Mouse (Mus musculus): Measurements from ENCODE around the gene Fggy.

Fggy gene

DNA sequence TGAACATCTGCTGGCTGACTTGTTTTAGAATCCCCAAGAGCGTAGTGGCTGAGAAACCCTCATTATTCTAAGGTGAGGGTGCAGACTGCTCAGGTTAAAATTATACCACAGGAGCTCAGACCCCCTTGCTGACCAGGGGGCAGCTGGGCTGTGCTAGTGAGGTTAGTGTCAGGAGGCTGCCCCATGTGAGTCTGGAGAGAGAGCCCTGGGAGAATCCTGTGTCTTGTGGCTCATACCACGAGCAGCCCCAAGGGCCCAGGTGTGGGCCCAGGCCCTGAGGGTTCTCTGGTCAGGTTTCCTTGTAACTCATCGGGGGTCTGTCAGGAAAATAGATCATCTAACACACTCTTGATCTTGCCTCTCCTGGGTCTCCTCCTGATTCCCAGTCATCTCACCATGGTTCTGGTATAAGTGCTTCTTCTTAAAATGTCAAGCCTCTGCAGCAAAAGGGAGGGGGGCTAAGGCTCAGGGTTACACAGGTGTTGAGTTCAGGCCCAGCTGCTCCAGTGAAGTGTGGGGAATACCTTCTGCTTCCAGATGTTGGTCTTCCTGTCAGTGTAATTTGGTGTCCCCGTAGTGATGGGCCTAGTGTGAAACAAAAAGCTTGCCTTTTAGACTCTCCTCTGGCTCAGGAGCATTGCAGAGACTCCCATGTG lies 26.9 kb downstream of the Fggy start:
- in situ Hi-C loops (cut with MboI; ENCODE audit: low pct_unique_long_range_greater_than_20kb in 1 of 2, low sequenced_read_pairs in 2 of 2, unreplicated experiment in 1 of 2): no loop called here

DNA sequence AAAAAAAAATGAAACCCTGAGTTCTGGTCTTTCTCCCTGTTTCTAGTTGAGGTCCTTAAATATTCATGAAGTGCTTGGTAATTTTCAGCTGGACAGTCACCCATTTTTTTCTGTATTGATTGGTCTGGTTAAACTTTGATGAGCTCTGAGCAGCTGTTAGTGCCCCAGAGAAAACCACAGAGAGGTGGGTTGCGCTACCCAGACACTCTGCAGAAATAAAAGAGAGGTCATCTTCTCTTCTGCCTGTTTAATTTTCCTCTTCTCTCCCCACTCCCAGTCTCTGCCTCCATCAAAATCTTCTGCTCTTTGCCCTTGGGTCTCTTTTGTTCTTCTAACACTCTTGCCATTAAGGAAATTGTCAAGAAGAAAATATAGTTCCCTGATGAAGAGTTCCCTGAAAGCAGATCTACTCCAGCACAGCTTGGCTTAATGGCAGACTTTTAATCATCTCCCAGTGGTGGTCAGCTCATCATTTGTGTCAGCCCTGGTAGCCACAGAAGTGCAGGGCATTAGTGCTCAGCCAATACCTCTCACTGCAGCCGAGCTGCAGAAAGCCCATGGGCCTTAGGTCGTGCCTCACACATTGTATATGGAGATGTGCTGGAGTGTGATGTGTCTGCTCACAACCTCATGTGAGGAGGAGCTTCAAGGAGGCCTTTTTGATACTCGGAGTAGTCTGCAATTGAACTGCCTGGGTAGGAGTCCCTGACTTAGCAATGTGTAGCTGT lies 29.1 kb downstream of the Fggy start:
- in situ Hi-C loops (cut with MboI; ENCODE audit: low pct_unique_long_range_greater_than_20kb in 1 of 2, low sequenced_read_pairs in 2 of 2, unreplicated experiment in 1 of 2): no loop called here

GRCm38 (mm10) chr4:95588722-95589283 lies 31.5 kb downstream of the Fggy start:
- in situ Hi-C loops (cut with MboI; ENCODE audit: low pct_unique_long_range_greater_than_20kb in 1 of 2, low sequenced_read_pairs in 2 of 2, unreplicated experiment in 1 of 2): no loop called here

GRCm38 (mm10) chr4:95590878-95591277 lies 33.6 kb downstream of the Fggy start:
- in situ Hi-C loops (cut with MboI; ENCODE audit: low pct_unique_long_range_greater_than_20kb in 1 of 2, low sequenced_read_pairs in 2 of 2, unreplicated experiment in 1 of 2): no loop called here

- in situ Hi-C loops (cut with MboI; ENCODE audit: low pct_unique_long_range_greater_than_20kb in 1 of 2, low sequenced_read_pairs in 2 of 2, unreplicated experiment in 1 of 2): no loop called here
These were observed 39.9 kb downstream of the Fggy start for GRCm38 (mm10) chr4:95597208-95597607.

DNA sequence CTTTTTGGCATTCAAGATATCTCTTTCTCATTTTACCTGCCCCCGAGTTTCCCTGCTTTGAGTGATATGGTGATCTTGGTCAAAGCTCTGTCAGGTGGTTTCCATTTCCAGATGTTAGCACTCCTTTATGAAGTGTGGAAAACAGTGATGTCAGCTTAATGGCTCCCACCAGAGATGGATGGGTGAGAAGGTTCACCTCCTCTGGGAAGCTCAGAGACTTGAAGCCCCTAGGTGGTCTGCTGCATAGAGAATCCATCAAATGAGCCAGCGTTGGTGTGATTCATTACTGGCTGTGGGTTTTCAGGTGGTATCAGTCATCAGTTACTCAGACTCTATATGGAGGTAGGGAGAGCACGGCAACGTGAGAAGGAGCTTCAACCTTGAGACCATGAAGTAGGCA lies 44.5 kb downstream of the Fggy start:
- in situ Hi-C loops (cut with MboI; ENCODE audit: low pct_unique_long_range_greater_than_20kb in 1 of 2, low sequenced_read_pairs in 2 of 2, unreplicated experiment in 1 of 2): no loop called here

- in situ Hi-C loops (cut with MboI; ENCODE audit: low pct_unique_long_range_greater_than_20kb in 1 of 2, low sequenced_read_pairs in 2 of 2, unreplicated experiment in 1 of 2): no loop called here
These were observed 45.9 kb downstream of the Fggy start for GRCm38 (mm10) chr4:95603254-95603653.

DNA sequence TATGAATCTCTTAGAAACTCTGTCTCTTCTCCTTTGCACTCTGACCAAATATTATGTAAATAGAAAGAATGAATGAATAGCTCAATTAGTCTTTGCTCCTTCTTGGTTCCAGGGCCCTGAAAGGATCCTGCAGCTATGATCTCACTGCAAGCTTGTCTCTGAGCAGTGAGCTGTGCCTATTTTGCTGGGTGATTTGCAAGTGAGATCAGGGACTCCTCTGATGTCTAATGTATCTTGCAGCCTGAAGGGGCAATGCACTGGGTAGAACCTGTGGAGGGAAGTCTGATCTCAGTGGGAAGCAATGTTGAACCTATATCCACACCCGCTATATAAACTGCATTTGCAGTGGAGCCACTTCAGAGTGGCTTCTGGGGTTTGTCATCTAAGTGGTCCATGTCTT lies 53.4 kb downstream of the Fggy start:
- in situ Hi-C loops (cut with MboI; ENCODE audit: low pct_unique_long_range_greater_than_20kb in 1 of 2, low sequenced_read_pairs in 2 of 2, unreplicated experiment in 1 of 2): no loop called here

GRCm38 (mm10) chr4:95611390-95611789 lies 54.1 kb downstream of the Fggy start:
- in situ Hi-C loops (cut with MboI; ENCODE audit: low pct_unique_long_range_greater_than_20kb in 1 of 2, low sequenced_read_pairs in 2 of 2, unreplicated experiment in 1 of 2): no loop called here

GRCm38 (mm10) chr4:95621046-95621445 lies 63.7 kb downstream of the Fggy start:
- in situ Hi-C loops (cut with MboI; ENCODE audit: low pct_unique_long_range_greater_than_20kb in 1 of 2, low sequenced_read_pairs in 2 of 2, unreplicated experiment in 1 of 2): no loop called here

DNA sequence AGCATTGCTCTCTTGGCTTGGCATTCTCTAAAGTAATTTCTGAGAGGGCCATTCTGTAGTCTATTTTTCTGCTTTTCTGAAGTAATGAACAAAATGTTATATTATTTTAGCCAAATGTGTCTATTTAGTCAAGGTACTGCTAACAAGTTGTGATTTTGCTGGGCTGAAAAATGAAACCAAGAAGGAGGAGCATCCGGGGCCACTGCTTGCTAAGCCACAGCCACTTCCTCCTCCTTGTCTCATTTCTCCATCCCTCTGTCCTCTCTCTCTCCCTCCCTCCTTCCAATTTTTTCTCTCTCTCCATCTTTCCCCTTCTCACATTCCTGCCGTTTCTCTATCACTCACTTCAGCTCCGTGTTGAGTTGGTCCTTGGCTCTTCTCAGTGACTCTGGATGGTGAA lies 67.4 kb downstream of the Fggy start:
- in situ Hi-C loops (cut with MboI; ENCODE audit: low pct_unique_long_range_greater_than_20kb in 1 of 2, low sequenced_read_pairs in 2 of 2, unreplicated experiment in 1 of 2): no loop called here

DNA sequence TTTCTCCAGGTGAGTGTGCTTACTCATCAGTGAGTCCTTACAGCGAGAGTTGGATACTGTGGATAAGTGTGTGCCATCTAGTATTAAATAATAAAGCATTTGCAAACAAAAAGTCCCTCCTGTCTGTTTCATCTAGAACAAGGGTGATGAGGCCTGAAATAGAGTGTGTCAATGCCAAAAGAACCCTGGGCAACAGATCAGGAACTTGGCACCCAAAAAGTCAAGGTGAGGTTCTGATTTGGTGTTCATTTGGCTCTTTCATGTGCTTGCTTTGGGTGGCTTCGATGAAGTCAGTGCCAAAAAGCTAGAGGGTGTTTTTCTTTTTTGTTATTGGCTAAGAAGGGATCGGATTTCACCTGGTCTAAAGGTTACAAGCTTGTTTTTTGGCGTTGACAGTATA lies 68.3 kb downstream of the Fggy start:
- in situ Hi-C loops (cut with MboI; ENCODE audit: low pct_unique_long_range_greater_than_20kb in 1 of 2, low sequenced_read_pairs in 2 of 2, unreplicated experiment in 1 of 2): no loop called here

- in situ Hi-C loops (cut with MboI; ENCODE audit: low pct_unique_long_range_greater_than_20kb in 1 of 2, low sequenced_read_pairs in 2 of 2, unreplicated experiment in 1 of 2): no loop called here
These were observed 68.9 kb downstream of the Fggy start for GRCm38 (mm10) chr4:95626186-95626585.

DNA sequence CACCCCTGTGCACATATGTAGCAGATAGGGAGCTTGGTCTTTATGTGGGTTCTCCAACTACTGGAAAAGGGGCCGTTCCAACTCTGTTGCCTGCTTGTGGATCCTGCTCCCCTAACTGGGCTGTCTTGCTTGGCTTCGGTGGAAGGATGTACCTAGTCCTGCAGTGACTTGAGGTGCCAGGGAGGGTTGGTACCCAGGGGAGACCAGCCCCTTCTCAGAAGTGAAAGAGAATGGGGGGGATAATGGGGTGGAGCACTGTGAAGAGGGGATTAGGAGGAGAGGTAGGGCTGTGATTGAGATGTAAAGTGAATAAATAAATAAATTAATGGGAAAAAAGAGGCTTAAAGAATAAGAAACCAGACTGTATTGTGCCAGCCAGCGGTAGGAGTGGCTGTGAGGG lies 77.6 kb downstream of the Fggy start:
- in situ Hi-C loops (cut with MboI; ENCODE audit: low pct_unique_long_range_greater_than_20kb in 1 of 2, low sequenced_read_pairs in 2 of 2, unreplicated experiment in 1 of 2): no loop called here

GRCm38 (mm10) chr4:95636937-95637749 lies 79.8 kb downstream of the Fggy start:
- in situ Hi-C loops (cut with MboI; ENCODE audit: low pct_unique_long_range_greater_than_20kb in 1 of 2, low sequenced_read_pairs in 2 of 2, unreplicated experiment in 1 of 2): no loop called here

GRCm38 (mm10) chr4:95638063-95638462 lies 80.8 kb downstream of the Fggy start:
- in situ Hi-C loops (cut with MboI; ENCODE audit: low pct_unique_long_range_greater_than_20kb in 1 of 2, low sequenced_read_pairs in 2 of 2, unreplicated experiment in 1 of 2): no loop called here

GRCm38 (mm10) chr4:95640831-95641230 lies 83.5 kb downstream of the Fggy start:
- in situ Hi-C loops (cut with MboI; ENCODE audit: low pct_unique_long_range_greater_than_20kb in 1 of 2, low sequenced_read_pairs in 2 of 2, unreplicated experiment in 1 of 2): no loop called here

DNA sequence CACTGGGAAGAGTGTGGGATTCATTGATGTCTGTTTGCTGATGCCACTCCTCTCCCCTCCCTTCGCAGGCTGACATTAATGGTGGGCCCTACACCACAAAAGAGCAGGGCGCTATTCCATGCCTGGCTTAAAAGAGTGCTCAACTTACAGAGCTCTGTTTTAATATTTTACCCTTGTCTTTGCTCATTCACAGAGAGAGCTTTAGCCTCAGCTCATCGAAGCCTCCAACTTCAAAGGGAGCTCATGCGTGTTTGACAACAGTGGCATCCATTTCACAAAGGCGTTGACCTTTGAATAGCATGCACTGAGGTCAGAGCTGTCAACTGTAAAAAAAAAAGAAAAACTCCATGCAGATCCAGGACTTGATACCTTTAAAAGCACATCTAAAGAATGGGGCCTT lies 86.7 kb downstream of the Fggy start:
- in situ Hi-C loops (cut with MboI; ENCODE audit: low pct_unique_long_range_greater_than_20kb in 1 of 2, low sequenced_read_pairs in 2 of 2, unreplicated experiment in 1 of 2): no loop called here

- in situ Hi-C loops (cut with MboI; ENCODE audit: low pct_unique_long_range_greater_than_20kb in 1 of 2, low sequenced_read_pairs in 2 of 2, unreplicated experiment in 1 of 2): no loop called here
These were observed 91.7 kb downstream of the Fggy start for GRCm38 (mm10) chr4:95648801-95649551.
